Mouse (Mus musculus): Measurements from ENCODE around the gene Cplx3.
A peak's percentile ranks its signal among the peaks of the same experiment; 100 is the strongest.

The Cplx3 gene

GRCm38 (mm10) chr9:57606139-57606851, at the start of gene Cplx3:
Gene Cplx3 (minus strand): TSS chr9:57606281.
- no peak for DNase-seq (ENCODE audit: low read depth, low spot score)

- DNase-seq (ENCODE audit: low read depth, low spot score): peak; percentile 98
Observed at GRCm38 (mm10) chr9:57655749-57656148, 49.7 kb upstream of the Cplx3 start.

GRCm38 (mm10) chr9:57654966-57655365, 48.9 kb upstream of the Cplx3 start:
- no peak for DNase-seq (ENCODE audit: low read depth, low spot score)

- DNase-seq (ENCODE audit: low read depth, low spot score): no peak
Observed at GRCm38 (mm10) chr9:57653283-57653682, 47.2 kb upstream of the Cplx3 start, which contains the start of gene Csk. Gene Csk (minus strand): TSS chr9:57653631.

- DNase-seq (ENCODE audit: low read depth, low spot score): no peak
Observed at GRCm38 (mm10) chr9:57652855-57653254, 46.8 kb upstream of the Cplx3 start.

- DNase-seq (ENCODE audit: low read depth, low spot score): no peak
Observed at GRCm38 (mm10) chr9:57652351-57652750, 46.3 kb upstream of the Cplx3 start.

- no peak for DNase-seq (ENCODE audit: low read depth, low spot score)
Observed at GRCm38 (mm10) chr9:57650786-57651311, 44.8 kb upstream of the Cplx3 start.

GRCm38 (mm10) chr9:57650130-57650785, 44.2 kb upstream of the Cplx3 start:
- DNase-seq (ENCODE audit: low read depth, low spot score): peak; percentile 58

- no peak for DNase-seq (ENCODE audit: low read depth, low spot score)
Observed at GRCm38 (mm10) chr9:57647286-57648108, 41.4 kb upstream of the Cplx3 start.

- DNase-seq (ENCODE audit: low read depth, low spot score): no peak
Observed at GRCm38 (mm10) chr9:57646551-57647103, 40.5 kb upstream of the Cplx3 start.

- DNase-seq (ENCODE audit: low read depth, low spot score): peak; percentile 83
Observed at GRCm38 (mm10) chr9:57644944-57645893, 39.1 kb upstream of the Cplx3 start.

GRCm38 (mm10) chr9:57644442-57644943, 38.4 kb upstream of the Cplx3 start:
- DNase-seq (ENCODE audit: low read depth, low spot score): peak; percentile 42

GRCm38 (mm10) chr9:57643856-57644180, 37.7 kb upstream of the Cplx3 start:
- no peak for DNase-seq (ENCODE audit: low read depth, low spot score)

GRCm38 (mm10) chr9:57643169-57643855, 37.2 kb upstream of the Cplx3 start:
- no peak for DNase-seq (ENCODE audit: low read depth, low spot score)

- DNase-seq (ENCODE audit: low read depth, low spot score): no peak
Observed at GRCm38 (mm10) chr9:57641775-57642550, 35.9 kb upstream of the Cplx3 start.

- no peak for DNase-seq (ENCODE audit: low read depth, low spot score)
Observed at GRCm38 (mm10) chr9:57641022-57641421, 34.9 kb upstream of the Cplx3 start.

- DNase-seq (ENCODE audit: low read depth, low spot score): peak; percentile 83
Observed at GRCm38 (mm10) chr9:57640384-57640783, 34.3 kb upstream of the Cplx3 start.

GRCm38 (mm10) chr9:57639661-57640328, 33.7 kb upstream of the Cplx3 start:
- DNase-seq (ENCODE audit: low read depth, low spot score): no peak

Measured in 3T3-L1 (cell line).